Mouse (Mus musculus): ENCODE measurements around the gene Btbd9.

- TF ChIP-seq GATA1 (IDR thresholded peaks at IDR 0.05; ENCODE audit: borderline replicate concordance, low read length) (no peak), FLI1 (IDR thresholded peaks at IDR 0.05; ENCODE audit: low read length) (no peak)
Measured at GRCm38 (mm10) chr17:30470286-30470685, 106.0 kb downstream of the Btbd9 start.

Measured in megakaryocyte, embryonic 14.5 days (primary cell).